Mouse (Mus musculus) stomach, embryonic 15.5 days (tissue): ENCODE data around the gene Tas1r3. TPM values are rescaled to one million over a fixed set of nuclear protein-coding genes. Genes with fewer than 3 reads are reported as not detected.

ENCODE experiments used
- ATAC-seq: fragments of 200-750 bp; cut with Nextera tagmentation; 2 replicates; pipeline ENCODE4 v1.8.0; 2017; ENCODE audit warnings: low read depth, moderate number of reproducible peaks, moderate TSS enrichment; ENCODE audit not compliant: insufficient read depth, low FRiP score
- H3K27ac ChIP-seq: fragments of 300-500 bp; sonication (generic); 2 replicates; pipeline ENCODE4 v1.5.1; 2015; ENCODE audit warnings: mild to moderate bottlenecking, inconsistent platforms
- H3K27me3 ChIP-seq: fragments of 300-500 bp; sonication (generic); replicated peaks from 2 replicates; pipeline ENCODE4 v1.6.1; 2015; ENCODE audit warnings: inconsistent platforms
- H3K36me3 ChIP-seq: fragments of 300-500 bp; sonication (generic); 2 replicates; pipeline ENCODE4 v1.6.1; 2015; ENCODE audit warnings: inconsistent platforms
- H3K4me1 ChIP-seq: fragments of 300-500 bp; sonication (generic); 2 replicates; pipeline ENCODE4 v1.6.1; 2015; ENCODE audit warnings: inconsistent platforms
- H3K4me2 ChIP-seq: fragments of 300-500 bp; sonication (generic); 2 replicates; pipeline ENCODE4 v1.6.1; 2015; ENCODE audit warnings: mild to moderate bottlenecking, inconsistent platforms
- H3K4me3 ChIP-seq: fragments of 300-500 bp; sonication (generic); replicated peaks from 2 replicates; pipeline ENCODE4 v1.5.1; 2015; ENCODE audit warnings: inconsistent platforms
- H3K9ac ChIP-seq: fragments of 300-500 bp; sonication (generic); 2 replicates; pipeline ENCODE4 v1.6.1; 2015; ENCODE audit warnings: inconsistent platforms
- H3K9me3 ChIP-seq: fragments of 300-500 bp; sonication (generic); 2 replicates; pipeline ENCODE4 v1.6.1; 2016; ENCODE audit warnings: inconsistent platforms
- WGBS: fragments of 180-500 bp; shearing (Covaris S2); methylation state at CpG from one replicate; pipeline ENCODE4 v1.1.7; 2015; 5-methylcytosine and 5-hydroxymethylcytosine counted together
- microRNA-seq: library from miRNA; unstranded; fragments of <30 nt; microRNA quantifications from one replicate; pipeline ENCODE4, GENCODE M21; 2016
- polyA plus RNA-seq: library from polyadenylated mRNA; unstranded; fragments of >200 nt; fragmentation: Nextera tagmentation; extraction: Ambion mirVana; gene quantifications from 2 replicates; pipeline ENCODE4 v1.2.1, GENCODE M21; 2015

Gene Tas1r3
- polyA plus RNA-seq, 1 experiment from 2014 or later = 0.30 TPM

- 79% methylated on average over 4 of the region's 4 CpGs for WGBS
- Histone ChIP-seq H3K27me3 (no peaks in the 10 kb centered on the region), H3K4me1 (peaks cover 12% of the 10 kb centered on the region), H3K4me3 (no peak overlapping the region), H3K4me2 (no peak overlapping the region), H3K9me3 (no peaks in the 10 kb centered on the region), H3K9ac (no peak overlapping the region), H3K27ac (no peak overlapping the region), H3K36me3 (peaks cover 69% of the 10 kb centered on the region)
- ATAC-seq = no peak
Measured at GRCm38 (mm10) chr4:155817533-155817932, 45.6 kb downstream of the Tas1r3 start.

- H3K27ac ChIP-seq = peak overlapping the region; percentile 89
- peaks cover 18% of the 10 kb centered on the region for H3K4me1 ChIP-seq
- H3K4me3 ChIP-seq = peak overlapping the region; percentile 91
- no peaks in the 10 kb centered on the region for H3K9me3 ChIP-seq
- ATAC-seq = peak; percentile 15
- peak overlapping the region; percentile 74 for H3K4me2 ChIP-seq
- no peaks in the 10 kb centered on the region for H3K27me3 ChIP-seq
- 1% methylated on average over 49 of the region's 49 CpGs for WGBS
- H3K36me3 ChIP-seq = peaks cover 60% of the 10 kb centered on the region
- H3K9ac ChIP-seq = peak overlapping the region; percentile 100
Measured at GRCm38 (mm10) chr4:155812665-155813181, 50.4 kb downstream of the Tas1r3 start.

GRCm38 (mm10) chr4:155811929-155812664, 51.1 kb downstream of the Tas1r3 start, which contains the start of gene Ccnl2:
TSS of gene Ccnl2 (plus strand) at chr4:155812489.
- WGBS = under 1% methylated on average over 59 of the region's 60 CpGs
- Histone ChIP-seq H3K4me1 (peaks cover 18% of the 10 kb centered on the region), H3K27me3 (no peaks in the 10 kb centered on the region), H3K9me3 (no peaks in the 10 kb centered on the region), H3K36me3 (peaks cover 59% of the 10 kb centered on the region), H3K4me2 (peak within 1 kb of the TSS; percentile 74), H3K4me3 (peak within 1 kb of the TSS; percentile 91), H3K27ac (peak within 1 kb of the TSS; percentile 95), H3K9ac (peak within 1 kb of the TSS; percentile 100)
- peak; percentile 100 for ATAC-seq

Small RNA genes within 50 kb of the gene (microRNA-seq; reads per million reads assigned to microRNA genes)
- gene Gm22991 = not detected

Other genes with a start within 250 kb of the Tas1r3 start
- gene Cdk11b, start 238.5 kb downstream of the Tas1r3 start, polyA plus RNA-seq = 56.7 and 59.8 TPM in 2 replicates
- not detected in 2 replicates for gene Gm10563, start 218.0 kb downstream of the Tas1r3 start, polyA plus RNA-seq
- gene Mmp23, start 210.0 kb downstream of the Tas1r3 start, polyA plus RNA-seq = 39.6 and 42.0 TPM in 2 replicates
- gene Mib2, start 194.2 kb downstream of the Tas1r3 start, polyA plus RNA-seq = 23.3 and 24.1 TPM in 2 replicates
- 9.0 and 10.0 TPM in 2 replicates for gene Fndc10, start 169.0 kb downstream of the Tas1r3 start, polyA plus RNA-seq
- gene Ssu72, start 158.6 kb downstream of the Tas1r3 start, polyA plus RNA-seq = 141 and 152 TPM in 2 replicates
- gene Tmem240, start 128.6 kb downstream of the Tas1r3 start, polyA plus RNA-seq = 0.80 and 0.85 TPM in 2 replicates
- 110 and 114 TPM in 2 replicates for gene Atad3a, start 102.3 kb downstream of the Tas1r3 start, polyA plus RNA-seq
- gene Vwa1, start 88.7 kb downstream of the Tas1r3 start, polyA plus RNA-seq = 27.6 and 28.2 TPM in 2 replicates
- 0.55 and 0.89 TPM in 2 replicates for gene Tmem88b, start 77.5 kb downstream of the Tas1r3 start, polyA plus RNA-seq
- 0.22 TPM in 1 of 2 replicates, not detected in the other for gene Ankrd65, start 72.9 kb downstream of the Tas1r3 start, polyA plus RNA-seq
- gene Mrpl20, start 60.5 kb downstream of the Tas1r3 start, polyA plus RNA-seq = 195 and 219 TPM in 2 replicates
- 166 and 167 TPM in 2 replicates for gene Ccnl2, start 50.9 kb downstream of the Tas1r3 start, polyA plus RNA-seq
- gene Aurkaip1, start 32.1 kb downstream of the Tas1r3 start, polyA plus RNA-seq = 138 and 157 TPM in 2 replicates
- gene Mxra8, start 23.7 kb downstream of the Tas1r3 start, polyA plus RNA-seq = 110 and 121 TPM in 2 replicates
- gene Dvl1, start 16.0 kb downstream of the Tas1r3 start, polyA plus RNA-seq = 13.7 and 16.0 TPM in 2 replicates
- 14.7 and 15.7 TPM in 2 replicates for gene Cptp, start 6.1 kb upstream of the Tas1r3 start, polyA plus RNA-seq
- 59.7 and 60.7 TPM in 2 replicates for gene Ints11, start 6.2 kb upstream of the Tas1r3 start, polyA plus RNA-seq
- 51.2 and 51.9 TPM in 2 replicates for gene Pusl1, start 28.4 kb upstream of the Tas1r3 start, polyA plus RNA-seq
- gene Acap3, start 28.5 kb upstream of the Tas1r3 start, polyA plus RNA-seq = 17.0 and 17.5 TPM in 2 replicates
- 100 and 102 TPM in 2 replicates for gene Ube2j2, start 80.5 kb upstream of the Tas1r3 start, polyA plus RNA-seq
- 46.2 and 49.1 TPM in 2 replicates for gene C1qtnf12, start 99.0 kb upstream of the Tas1r3 start, polyA plus RNA-seq
- gene B3galt6, start 129.3 kb upstream of the Tas1r3 start, polyA plus RNA-seq = 14.4 and 14.6 TPM in 2 replicates
- gene Sdf4, start 129.5 kb upstream of the Tas1r3 start, polyA plus RNA-seq = 154 and 168 TPM in 2 replicates
- gene Tnfrsf4, start 150.5 kb upstream of the Tas1r3 start, polyA plus RNA-seq = 0.64 and 1.1 TPM in 2 replicates
- gene Tnfrsf18, start 162.8 kb upstream of the Tas1r3 start, polyA plus RNA-seq = 2.3 and 2.5 TPM in 2 replicates
- 4.1 and 5.0 TPM in 2 replicates for gene Ttll10, start 196.1 kb upstream of the Tas1r3 start, polyA plus RNA-seq
- 27.3 and 29.9 TPM in 2 replicates for gene 9430015G10Rik, start 246.6 kb upstream of the Tas1r3 start, polyA plus RNA-seq